Mouse (Mus musculus) kidney, embryonic 16.5 days (tissue): Measurements from ENCODE around the gene Sppl3. TPM values are rescaled to one million over a fixed set of nuclear protein-coding genes. Genes with fewer than 3 reads are reported as not detected.

Experiments used
- ATAC-seq: fragments of 200-750 bp; cut with Nextera tagmentation; 2 replicates; pipeline ENCODE4 v1.8.0; 2017; ENCODE audit warnings: moderate TSS enrichment; ENCODE audit not compliant: low FRiP score, low TSS enrichment
- H3K27ac ChIP-seq: fragments of 300-500 bp; sonication (generic); 2 replicates; pipeline ENCODE4 v1.5.1; 2014; ENCODE audit warnings: low read length
- H3K27me3 ChIP-seq: fragments of 300-500 bp; sonication (generic); 2 replicates; pipeline ENCODE4 v1.6.1; 2014; ENCODE audit warnings: low read length, control low read depth, mixed read lengths; ENCODE audit not compliant: insufficient read depth
- H3K36me3 ChIP-seq: fragments of 300-500 bp; sonication (generic); 2 replicates; pipeline ENCODE4 v1.6.1; 2014; ENCODE audit warnings: low read length, control low read depth, mixed read lengths; ENCODE audit not compliant: insufficient read depth
- H3K4me1 ChIP-seq: fragments of 300-500 bp; sonication (generic); 2 replicates; pipeline ENCODE4 v1.6.1; 2014; ENCODE audit warnings: low read length, control low read depth, mixed read lengths; ENCODE audit not compliant: insufficient read depth
- H3K4me2 ChIP-seq: fragments of 300-500 bp; sonication (generic); replicated peaks from 2 replicates; pipeline ENCODE4 v1.6.1; 2014; ENCODE audit warnings: low read depth, low read length
- H3K4me3 ChIP-seq: fragments of 300-500 bp; sonication (generic); 2 replicates; pipeline ENCODE4 v1.5.1; 2014; ENCODE audit warnings: mild to moderate bottlenecking, low read length
- H3K9ac ChIP-seq: fragments of 300-500 bp; sonication (generic); replicated peaks from 2 replicates; pipeline ENCODE4 v1.6.1; 2014; ENCODE audit warnings: low read length
- H3K9me3 ChIP-seq: fragments of 300-500 bp; sonication (generic); 2 replicates; pipeline ENCODE4 v1.6.1; 2016; ENCODE audit warnings: low read length, control low read depth
- WGBS: fragments of 180-500 bp; shearing (Covaris S2); extraction: QIAGEN DNeasy Blood & Tissue Kit; methylation state at CpG from one replicate; pipeline ENCODE4 v1.1.7; 2014; 5-methylcytosine and 5-hydroxymethylcytosine counted together
- polyA plus RNA-seq: library from polyadenylated mRNA; unstranded; fragments of >200 nt; fragmentation: Nextera tagmentation; extraction: Ambion mirVana; gene quantifications from 2 replicates; pipeline ENCODE4 v1.2.1, GENCODE M21; 2015

Gene Sppl3
- 12.3 and 13.6 TPM in 2 replicates for polyA plus RNA-seq

DNA sequence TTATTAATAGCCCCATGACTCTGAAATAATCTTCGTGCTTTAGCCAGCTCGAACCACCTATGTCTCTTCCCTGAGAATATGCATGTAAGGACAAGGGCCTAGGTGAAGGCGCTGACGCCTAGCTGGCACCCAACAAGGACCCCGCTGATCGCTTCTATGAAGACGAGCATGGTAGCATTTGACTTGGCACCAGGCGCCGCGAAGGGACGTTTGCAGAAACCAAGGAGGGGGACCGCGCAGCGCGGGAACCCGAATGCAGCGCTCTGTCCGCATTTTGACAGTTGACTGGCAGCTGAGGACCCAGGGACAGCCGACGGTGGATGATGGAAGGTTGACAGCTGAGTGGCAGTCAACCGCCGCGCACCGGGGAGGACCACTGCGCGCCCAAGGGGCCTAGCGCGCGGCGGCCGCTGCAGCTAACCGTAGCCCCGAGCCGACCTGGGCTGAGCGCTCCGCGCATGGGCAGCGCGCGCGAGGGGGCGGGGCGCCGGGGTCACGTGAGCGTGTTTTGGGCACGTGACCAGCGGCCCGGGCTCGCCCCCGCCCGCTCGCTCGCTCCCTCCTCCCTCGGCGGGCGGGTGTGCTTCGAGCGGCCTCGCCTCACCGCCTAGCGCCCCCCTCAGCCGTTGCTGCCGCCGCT is at the start of gene Sppl3:
Gene Sppl3 (plus strand): TSS at position 561 of the 640 bp plus-strand sequence.
- Histone ChIP-seq H3K36me3 (no peaks in the 10 kb centered on the region), H3K27me3 (no peaks in the 10 kb centered on the region), H3K27ac (peak within 1 kb of the TSS; percentile 91), H3K9ac (peak within 1 kb of the TSS; percentile 100), H3K4me1 (peaks cover 38% of the 10 kb centered on the region), H3K4me2 (peak within 1 kb of the TSS; percentile 82), H3K9me3 (no peaks in the 10 kb centered on the region), H3K4me3 (peak within 1 kb of the TSS; percentile 99)
- ATAC-seq: peak; percentile 94
- WGBS: under 1% methylated on average over 53 of the region's 65 CpGs

DNA sequence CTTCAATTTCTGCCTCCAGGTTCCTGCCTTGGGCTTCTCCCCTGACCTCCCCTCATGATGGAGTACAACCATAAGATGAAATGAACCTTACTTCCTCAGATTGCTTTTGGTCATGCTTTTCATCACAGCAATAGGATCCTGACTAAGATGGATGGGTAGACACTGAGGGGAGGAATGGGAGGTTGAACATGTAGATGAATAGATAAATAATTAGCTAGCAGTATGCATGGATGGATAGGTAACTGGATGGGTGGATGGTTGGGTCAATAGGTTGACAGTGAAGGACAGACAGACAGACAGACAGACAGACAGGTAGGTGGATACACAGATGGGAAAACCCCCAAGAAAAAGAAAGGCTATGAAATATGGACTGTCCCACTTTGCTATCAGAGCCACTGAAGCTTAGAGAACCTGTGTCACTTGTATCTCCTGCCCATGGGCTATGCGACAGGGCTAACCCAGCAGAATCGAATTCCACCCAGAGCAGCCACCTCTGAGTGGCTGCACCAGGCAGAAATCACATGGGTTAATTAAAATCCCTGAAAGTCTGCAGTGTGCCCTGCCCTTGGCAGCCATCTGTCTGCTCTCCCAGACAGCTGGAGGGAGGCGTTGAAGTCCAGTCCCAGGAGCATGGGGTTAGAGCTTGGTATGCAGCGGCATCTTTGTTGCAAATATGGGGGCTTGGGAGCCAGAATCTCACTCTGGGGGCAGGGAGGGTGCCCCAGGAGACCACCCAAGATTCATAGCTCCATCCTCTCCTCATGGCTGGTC is 49.2 kb upstream of the Sppl3 start:
- no peak overlapping the region for H3K4me2 ChIP-seq
- no peaks in the 10 kb centered on the region for H3K27me3 ChIP-seq
- H3K9me3 ChIP-seq: no peaks in the 10 kb centered on the region
- H3K9ac ChIP-seq: no peak overlapping the region
- peak overlapping the region; percentile 43 for H3K27ac ChIP-seq
- no peaks in the 10 kb centered on the region for H3K36me3 ChIP-seq
- peak; percentile 86 for ATAC-seq
- no peak overlapping the region for H3K4me3 ChIP-seq
- H3K4me1 ChIP-seq: peaks cover 39% of the 10 kb centered on the region
- 16% methylated on average over 4 of the region's 4 CpGs for WGBS

DNA sequence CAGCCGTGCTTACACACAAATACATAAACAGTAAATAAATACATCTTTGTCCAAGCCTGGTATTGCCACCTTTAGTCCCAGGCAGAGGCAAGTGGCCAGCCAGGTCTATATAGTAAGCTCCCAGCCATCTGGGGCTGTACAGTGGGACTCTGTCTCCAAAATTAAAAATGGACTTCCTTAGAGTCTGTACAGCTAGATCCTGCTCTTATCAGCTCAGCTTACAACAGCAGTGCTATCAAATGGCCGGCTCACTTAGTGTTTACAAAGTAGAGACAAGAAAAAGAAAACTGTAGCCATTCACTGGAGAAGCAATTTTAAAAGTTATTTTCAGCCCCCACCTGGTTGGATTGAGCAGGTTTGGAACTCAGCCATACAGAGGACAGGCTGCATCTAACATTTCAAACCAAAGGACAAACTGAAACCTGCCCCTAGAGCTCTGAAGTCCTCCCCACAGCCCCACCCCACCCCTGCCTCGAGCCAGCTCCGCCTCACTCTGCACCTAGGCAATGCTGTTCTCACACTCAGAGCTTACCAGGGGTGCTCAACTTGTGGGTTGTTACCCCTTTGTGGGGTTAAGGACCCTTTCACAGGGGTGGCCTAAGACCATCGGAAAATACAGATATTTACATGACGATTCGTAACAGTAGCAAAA is 46.5 kb upstream of the Sppl3 start:
- 48% methylated on average over 7 of the region's 7 CpGs for WGBS
- Histone ChIP-seq H3K27ac (peak overlapping the region; percentile 93), H3K27me3 (no peaks in the 10 kb centered on the region), H3K4me1 (peaks cover 44% of the 10 kb centered on the region), H3K9me3 (no peaks in the 10 kb centered on the region), H3K36me3 (no peaks in the 10 kb centered on the region), H3K4me2 (peak overlapping the region; percentile 30; the same call in 1 of the 2 replicates), H3K9ac (no peak overlapping the region; the same call in 1 of the 2 replicates), H3K4me3 (no peak overlapping the region)
- peak; percentile 25; the same call in 1 of the 2 replicates for ATAC-seq

DNA sequence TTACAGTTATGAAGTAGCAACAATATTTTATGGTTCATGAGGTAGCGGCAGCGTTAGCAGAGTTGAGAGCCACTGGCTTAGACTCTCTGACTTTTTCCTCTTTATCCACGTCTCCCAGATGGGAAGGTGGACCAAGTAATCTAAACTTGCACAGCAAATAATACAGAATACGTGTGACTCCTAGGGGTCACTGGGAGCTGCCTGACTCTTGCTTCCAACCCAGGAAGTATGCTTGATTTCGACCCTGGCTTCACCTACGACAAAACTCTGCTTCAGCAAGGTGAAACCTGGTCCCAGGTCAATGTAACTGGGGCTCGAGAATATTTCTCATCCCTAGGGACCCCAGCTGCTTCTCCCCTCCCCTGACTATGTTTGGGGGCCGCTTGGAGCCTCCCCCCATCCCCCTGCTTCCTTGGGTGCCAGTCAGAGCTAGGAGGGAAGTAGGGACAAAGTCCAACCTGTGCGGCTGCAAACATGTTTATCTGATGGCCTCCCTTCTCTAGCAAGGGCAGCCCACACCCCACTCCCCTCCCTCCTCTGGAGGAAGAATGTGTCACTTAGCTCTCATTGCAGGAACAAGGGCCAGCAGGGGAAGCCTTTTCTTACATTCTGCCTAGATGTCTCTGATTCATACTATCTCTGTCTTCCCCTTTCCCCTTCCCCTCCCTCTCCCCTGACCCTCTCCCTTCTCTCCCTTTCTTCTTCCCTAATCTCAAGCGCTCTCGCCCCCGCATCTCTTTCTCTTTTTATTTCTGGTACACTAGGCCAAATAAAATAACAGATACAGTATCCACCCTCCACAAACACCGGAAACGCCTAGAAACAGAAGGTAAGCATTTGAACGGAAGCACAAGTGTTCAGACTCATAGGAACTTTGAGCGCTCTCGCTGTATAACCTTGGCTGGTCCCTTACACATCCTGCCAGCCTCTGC is 45.7 kb upstream of the Sppl3 start:
- H3K4me1 ChIP-seq: peaks cover 44% of the 10 kb centered on the region
- no peaks in the 10 kb centered on the region for H3K27me3 ChIP-seq
- peak overlapping the region; percentile 93 for H3K27ac ChIP-seq
- no peak overlapping the region for H3K4me3 ChIP-seq
- no peaks in the 10 kb centered on the region for H3K9me3 ChIP-seq
- 0 out of 2 replicates have a peak, but pooled peaks have one; percentile 25 for ATAC-seq
- no peaks in the 10 kb centered on the region for H3K36me3 ChIP-seq
- H3K9ac ChIP-seq: peak overlapping the region; percentile 27; the same call in 1 of the 2 replicates
- peak overlapping the region; percentile 30; the same call in 1 of the 2 replicates for H3K4me2 ChIP-seq
- WGBS: 40% methylated on average over 17 of the region's 17 CpGs

DNA sequence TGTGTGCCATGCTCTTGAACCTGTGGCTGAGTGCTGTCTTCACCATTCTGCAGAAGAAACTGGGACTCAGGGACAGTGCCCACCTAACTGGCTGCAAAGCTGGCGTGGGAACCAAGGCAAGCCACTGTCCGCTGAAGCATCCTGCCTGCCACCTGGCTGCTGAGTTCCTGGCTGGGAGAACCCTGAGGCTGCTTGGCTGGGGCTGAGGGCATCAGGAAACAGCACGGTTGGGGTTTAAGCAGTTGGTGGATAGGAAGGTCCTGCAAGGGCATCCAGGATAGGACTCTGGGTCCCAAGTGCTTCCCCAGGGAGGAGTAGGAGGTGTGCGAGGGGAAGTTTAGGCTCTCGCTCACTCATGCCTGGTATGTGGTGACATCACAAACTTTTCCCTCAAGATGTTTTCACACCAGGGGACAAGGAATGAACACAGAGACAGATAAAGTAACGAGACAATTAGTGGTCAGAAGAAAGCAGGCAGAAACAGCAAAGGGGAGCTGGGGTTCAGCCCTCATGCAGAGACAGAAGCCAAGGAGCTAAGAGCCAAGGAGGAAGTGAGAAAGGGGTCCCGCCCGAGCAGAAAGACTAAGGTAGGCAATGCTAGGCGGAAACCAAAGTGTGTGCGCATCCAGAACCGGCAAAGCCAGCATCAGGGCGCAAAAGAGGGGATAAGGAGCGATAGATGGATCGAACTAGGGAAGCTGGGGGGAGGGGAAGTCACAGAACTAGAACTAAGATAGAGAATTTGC is 43.2 kb upstream of the Sppl3 start:
- Histone ChIP-seq H3K36me3 (no peaks in the 10 kb centered on the region), H3K4me3 (no peak overlapping the region), H3K27ac (peak overlapping the region; percentile 97), H3K9ac (peak overlapping the region; percentile 77), H3K27me3 (no peaks in the 10 kb centered on the region), H3K4me1 (peaks cover 33% of the 10 kb centered on the region), H3K9me3 (no peaks in the 10 kb centered on the region), H3K4me2 (peak overlapping the region; percentile 47)
- no peak for ATAC-seq
- WGBS: 34% methylated on average over 14 of the region's 14 CpGs

DNA sequence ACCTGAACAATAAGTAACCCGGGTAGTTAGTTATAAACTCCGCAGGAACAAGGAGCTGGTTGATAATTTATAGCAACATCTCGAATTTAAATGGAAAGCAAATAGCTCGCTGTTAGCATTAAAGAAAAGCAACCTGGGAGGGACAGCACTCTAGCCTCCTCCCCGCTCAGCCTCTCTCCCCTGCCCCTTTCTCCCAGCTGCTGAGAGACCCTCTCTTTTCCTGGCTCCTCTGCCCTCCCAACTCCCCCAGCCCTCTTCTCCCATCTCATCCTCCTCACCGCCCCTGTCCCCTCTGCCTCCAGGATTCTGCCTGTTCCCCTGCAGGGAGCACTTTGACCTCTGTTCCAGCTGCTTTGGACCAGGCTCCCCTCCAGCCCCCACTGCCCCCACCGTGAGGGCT is 42.3 kb upstream of the Sppl3 start:
- peak overlapping the region; percentile 97 for H3K27ac ChIP-seq
- H3K4me1 ChIP-seq: peaks cover 32% of the 10 kb centered on the region
- no peaks in the 10 kb centered on the region for H3K27me3 ChIP-seq
- peak overlapping the region; percentile 57 for H3K4me2 ChIP-seq
- WGBS: 9% methylated on average over 7 of the region's 7 CpGs
- peak overlapping the region; percentile 77 for H3K9ac ChIP-seq
- ATAC-seq: peak; percentile 71
- no peaks in the 10 kb centered on the region for H3K9me3 ChIP-seq
- peak overlapping the region; percentile 56 for H3K4me3 ChIP-seq
- H3K36me3 ChIP-seq: no peaks in the 10 kb centered on the region

DNA sequence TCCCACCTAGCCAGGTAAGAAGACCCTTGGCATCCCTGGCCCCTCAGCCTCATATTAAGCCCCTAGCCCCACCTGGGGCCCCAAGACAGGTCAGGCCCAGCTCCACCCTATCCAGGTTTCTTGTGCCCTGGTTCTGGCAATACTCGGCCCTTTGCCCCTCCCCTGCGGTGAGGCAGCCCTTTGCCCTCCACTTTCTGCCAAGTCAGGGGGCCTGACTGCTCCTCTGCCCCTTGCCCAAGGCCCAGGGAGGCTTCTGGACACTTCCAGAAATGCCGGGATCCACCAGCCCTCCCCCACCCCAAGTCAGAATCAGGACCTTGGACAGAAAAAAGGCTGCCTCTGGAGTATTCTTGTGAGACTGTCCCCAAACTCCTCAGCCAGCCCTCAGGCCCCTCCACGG is 41.9 kb upstream of the Sppl3 start:
- peak overlapping the region; percentile 57 for H3K4me2 ChIP-seq
- H3K9me3 ChIP-seq: no peaks in the 10 kb centered on the region
- H3K27ac ChIP-seq: peak overlapping the region; percentile 97
- 6% methylated on average over 4 of the region's 4 CpGs for WGBS
- no peaks in the 10 kb centered on the region for H3K27me3 ChIP-seq
- H3K9ac ChIP-seq: peak overlapping the region; percentile 77
- peaks cover 30% of the 10 kb centered on the region for H3K4me1 ChIP-seq
- no peaks in the 10 kb centered on the region for H3K36me3 ChIP-seq
- H3K4me3 ChIP-seq: peak overlapping the region; percentile 56
- ATAC-seq: peak; percentile 62

DNA sequence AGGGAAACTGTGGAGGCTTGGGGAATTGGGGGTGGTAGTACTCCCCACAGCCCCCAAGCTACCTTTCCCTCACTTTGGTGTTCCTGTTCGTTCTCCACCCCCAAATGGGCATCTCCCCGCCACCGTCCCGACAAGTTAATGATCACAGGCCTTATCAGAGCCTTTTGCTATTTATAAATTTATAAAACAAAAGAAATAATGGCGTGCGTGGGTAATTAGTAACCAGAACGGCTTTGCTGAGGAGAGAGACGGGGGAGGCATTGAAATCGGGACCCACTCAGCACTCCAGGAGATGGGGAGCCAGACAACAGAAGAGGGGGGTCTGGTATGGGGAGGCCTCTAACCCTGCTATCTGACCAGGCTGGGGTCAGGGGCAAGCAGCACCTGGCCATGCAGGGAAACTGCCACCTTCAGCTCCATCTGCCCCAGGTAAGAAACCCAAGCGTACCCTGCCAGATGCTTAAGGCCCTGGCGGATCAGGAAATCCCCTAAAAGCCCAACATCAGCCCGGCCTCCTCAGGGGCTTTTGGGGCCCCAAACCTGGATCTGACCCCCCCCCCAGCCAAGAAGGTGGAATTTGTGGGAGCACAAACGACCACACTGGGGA is 41.2 kb upstream of the Sppl3 start:
- Histone ChIP-seq H3K4me3 (peak overlapping the region; percentile 56), H3K27ac (peak overlapping the region; percentile 97), H3K27me3 (no peaks in the 10 kb centered on the region), H3K9me3 (no peaks in the 10 kb centered on the region), H3K9ac (peak overlapping the region; percentile 77), H3K4me2 (peak overlapping the region; percentile 57), H3K36me3 (no peaks in the 10 kb centered on the region), H3K4me1 (peaks cover 24% of the 10 kb centered on the region)
- no peak for ATAC-seq
- WGBS: 48% methylated on average over 13 of the region's 13 CpGs
